Mouse (Mus musculus) bone marrow, adult 2 months (tissue): ENCODE results near the gene Gm29609.

Source experiments
- CTCF ChIP-seq: fragments of 200-500 bp; IDR thresholded peaks from 2 replicates; pipeline ENCODE4 v1.5.1; 2011; ENCODE audit warnings: low read length, control low read depth; ENCODE audit not compliant: control insufficient read depth, insufficient read depth
- POLR2A ChIP-seq: fragments of 200-500 bp; IDR thresholded peaks from 2 replicates; pipeline ENCODE4 v1.6.1; 2011; ENCODE audit warnings: low read depth, mild to moderate bottlenecking, control low read depth, low read length, borderline replicate concordance; ENCODE audit not compliant: control insufficient read depth

DNA sequence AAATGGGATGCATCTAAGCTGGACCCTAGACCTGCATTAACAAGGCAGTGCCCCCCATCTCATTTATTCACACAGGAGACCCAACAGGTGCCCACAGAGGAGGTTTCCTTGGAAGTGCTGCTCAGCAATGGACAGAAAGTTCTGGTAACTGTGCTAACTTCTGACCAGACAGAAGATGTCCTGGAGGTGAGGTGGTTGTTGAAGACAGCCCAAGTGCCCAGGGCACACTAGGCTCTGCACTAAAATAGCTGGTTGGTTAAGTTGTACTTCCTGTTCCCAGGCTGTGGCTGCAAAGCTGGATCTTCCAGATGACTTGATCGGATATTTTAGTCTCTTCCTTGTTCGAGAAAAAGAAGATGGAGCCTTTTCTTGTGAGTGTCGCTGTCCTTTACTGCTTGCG, 16.0 kb upstream of the Gm29609 start:
- TF ChIP-seq CTCF = no peak
- TF ChIP-seq POLR2A = no peak
